Mouse (Mus musculus): ENCODE measurements around the gene Slmap. TPM values are rescaled to one million over a fixed set of nuclear protein-coding genes. Genes with fewer than 3 reads are reported as not detected.

The Slmap gene
- polyA plus RNA-seq, 1 experiment = 59.7 TPM

DNA sequence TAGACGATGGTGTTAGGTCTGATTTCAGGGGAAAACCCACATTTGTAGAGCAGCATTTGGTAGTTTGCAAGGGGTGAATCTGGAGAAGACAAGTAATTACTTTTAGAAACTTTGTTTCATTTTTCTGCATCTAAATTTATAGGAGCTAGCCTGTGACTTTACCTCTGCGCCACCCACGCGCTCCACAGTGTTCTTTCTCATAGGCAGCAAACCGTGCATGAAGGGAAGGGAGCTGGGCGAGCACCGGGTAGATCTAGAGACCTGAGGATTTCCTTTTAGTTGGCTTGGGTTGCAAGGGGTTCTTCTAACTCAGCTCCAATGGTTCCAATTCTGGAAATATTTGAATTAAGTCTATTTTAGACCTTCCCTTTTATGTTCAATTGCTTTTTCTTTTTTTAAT, 23.8 kb upstream of the Slmap start:
- Histone ChIP-seq H3K27ac (ENCODE audit: insufficient read depth, low read length) (no peak overlapping the region), H3K4me1 (ENCODE audit: control insufficient read depth, insufficient read depth, low read length) (peaks cover 1% of the 10 kb centered on the region; the same call in 1 of the 2 replicates), H3K4me3 (ENCODE audit: insufficient read depth, low read length) (no peak overlapping the region)
- no peak for TF ChIP-seq POLR2A (IDR thresholded peaks at IDR 0.05; ENCODE audit: extremely low read depth, insufficient read depth, low read length)
- no peak for TF ChIP-seq CTCF (IDR thresholded peaks at IDR 0.05; ENCODE audit: extremely low read depth, insufficient read depth, low read length)

DNA sequence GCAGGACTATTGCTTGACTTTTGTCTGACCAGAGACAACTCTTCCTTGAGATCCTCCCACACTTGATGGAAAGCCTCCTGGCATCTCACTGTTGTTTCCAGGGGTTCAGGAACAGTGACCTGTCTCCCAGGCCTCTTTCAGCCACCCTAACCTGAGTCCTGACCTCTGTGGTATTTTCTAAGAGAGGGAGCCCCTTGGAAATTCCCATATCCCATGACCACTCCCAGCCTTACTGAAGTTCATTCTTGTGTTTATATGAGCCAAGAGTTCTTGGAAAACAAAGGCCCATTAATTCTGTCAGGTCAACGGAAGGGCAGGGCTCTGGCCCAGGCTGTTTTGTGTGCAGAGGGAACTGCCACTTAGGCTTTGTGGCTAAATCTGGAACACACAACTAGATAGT, 22.9 kb upstream of the Slmap start:
- Histone ChIP-seq H3K27ac (ENCODE audit: insufficient read depth, low read length) (no peak overlapping the region), H3K4me1 (ENCODE audit: control insufficient read depth, insufficient read depth, low read length) (peaks cover 1% of the 10 kb centered on the region; the same call in 1 of the 2 replicates), H3K4me3 (ENCODE audit: insufficient read depth, low read length) (no peak overlapping the region)
- TF ChIP-seq CTCF (IDR thresholded peaks at IDR 0.05; ENCODE audit: extremely low read depth, insufficient read depth, low read length) (no peak), POLR2A (IDR thresholded peaks at IDR 0.05; ENCODE audit: extremely low read depth, insufficient read depth, low read length) (no peak)

DNA sequence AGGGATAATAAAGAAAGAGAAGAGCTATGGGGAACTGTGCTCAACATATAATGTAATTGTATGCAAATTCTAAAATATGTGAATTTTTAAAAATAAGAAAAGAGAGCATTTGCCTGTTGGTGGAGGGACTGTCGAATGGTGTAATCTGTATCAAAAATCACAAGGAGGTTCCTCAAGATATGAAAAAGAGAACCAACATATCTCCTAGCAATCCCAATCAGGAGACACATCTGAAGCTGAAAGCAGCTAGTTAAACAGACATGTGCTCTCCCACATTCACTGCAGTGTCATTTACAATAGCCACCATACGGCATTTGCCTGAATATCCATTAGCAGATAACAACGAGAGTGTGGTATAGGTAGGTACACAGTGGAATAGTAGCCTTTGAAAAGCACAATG, 18.1 kb upstream of the Slmap start:
- Histone ChIP-seq H3K4me3 (ENCODE audit: insufficient read depth, low read length) (no peak overlapping the region), H3K27ac (ENCODE audit: insufficient read depth, low read length) (no peak overlapping the region), H3K4me1 (ENCODE audit: control insufficient read depth, insufficient read depth, low read length) (no peaks in the 10 kb centered on the region)
- no peak for TF ChIP-seq POLR2A (IDR thresholded peaks at IDR 0.05; ENCODE audit: extremely low read depth, insufficient read depth, low read length)
- no peak for TF ChIP-seq CTCF (IDR thresholded peaks at IDR 0.05; ENCODE audit: extremely low read depth, insufficient read depth, low read length)

- no peak for TF ChIP-seq CTCF (IDR thresholded peaks at IDR 0.05; ENCODE audit: extremely low read depth, insufficient read depth, low read length)
- no peak for TF ChIP-seq POLR2A (IDR thresholded peaks at IDR 0.05; ENCODE audit: extremely low read depth, insufficient read depth, low read length)
These were observed 17.7 kb upstream of the Slmap start for GRCm38 (mm10) chr14:26552441-26552840.

DNA sequence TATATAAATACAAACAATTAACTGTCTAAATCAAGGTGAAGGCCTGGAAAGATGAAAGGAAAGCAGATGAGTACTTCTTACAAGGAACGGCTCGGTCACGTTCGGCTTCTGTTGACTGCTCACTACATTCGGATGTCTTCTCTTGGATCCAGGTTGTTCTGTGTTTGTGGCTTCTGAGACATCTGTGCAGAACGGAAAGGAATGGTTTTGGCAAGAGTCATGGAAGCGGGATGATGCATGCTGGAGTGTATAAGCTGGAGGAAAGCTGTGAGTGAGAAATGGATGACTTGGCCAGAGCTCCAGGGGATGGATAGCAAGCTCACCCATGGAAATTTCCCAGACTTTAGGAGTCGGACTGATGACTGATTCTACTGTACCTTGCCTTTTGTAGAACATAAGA, 16.0 kb upstream of the Slmap start:
- TF ChIP-seq POLR2A (IDR thresholded peaks at IDR 0.05; ENCODE audit: extremely low read depth, insufficient read depth, low read length) (no peak), CTCF (IDR thresholded peaks at IDR 0.05; ENCODE audit: extremely low read depth, insufficient read depth, low read length) (no peak)
- Histone ChIP-seq H3K4me3 (ENCODE audit: insufficient read depth, low read length) (no peak overlapping the region), H3K27ac (ENCODE audit: insufficient read depth, low read length) (no peak overlapping the region), H3K4me1 (ENCODE audit: control insufficient read depth, insufficient read depth, low read length) (no peaks in the 10 kb centered on the region)

More at GRCm38 (mm10) chr14:26552441-26552840, 17.7 kb upstream of the Slmap start:
- Histone ChIP-seq H3K4me3 (ENCODE audit: insufficient read depth, low read length) (no peak overlapping the region), H3K27ac (ENCODE audit: insufficient read depth, low read length) (no peak overlapping the region), H3K4me1 (ENCODE audit: control insufficient read depth, insufficient read depth, low read length) (no peaks in the 10 kb centered on the region)

GRCm38 (mm10) chr14:26547516-26548488, 13.1 kb upstream of the Slmap start:
- TF ChIP-seq POLR2A (IDR thresholded peaks at IDR 0.05; ENCODE audit: extremely low read depth, insufficient read depth, low read length) (no peak), CTCF (IDR thresholded peaks at IDR 0.05; ENCODE audit: extremely low read depth, insufficient read depth, low read length) (no peak)
- H3K27ac ChIP-seq (ENCODE audit: insufficient read depth, low read length) = no peak overlapping the region
- no peak overlapping the region for H3K4me3 ChIP-seq (ENCODE audit: insufficient read depth, low read length)
- H3K4me1 ChIP-seq (ENCODE audit: control insufficient read depth, insufficient read depth, low read length) = no peaks in the 10 kb centered on the region

- no peak overlapping the region for H3K27ac ChIP-seq (ENCODE audit: insufficient read depth, low read length)
- no peaks in the 10 kb centered on the region for H3K4me1 ChIP-seq (ENCODE audit: control insufficient read depth, insufficient read depth, low read length)
- H3K4me3 ChIP-seq (ENCODE audit: insufficient read depth, low read length) = no peak overlapping the region
- TF ChIP-seq POLR2A (IDR thresholded peaks at IDR 0.05; ENCODE audit: extremely low read depth, insufficient read depth, low read length) (no peak), CTCF (IDR thresholded peaks at IDR 0.05; ENCODE audit: extremely low read depth, insufficient read depth, low read length) (no peak)
These were observed 7.4 kb upstream of the Slmap start for GRCm38 (mm10) chr14:26542136-26542535.

DNA sequence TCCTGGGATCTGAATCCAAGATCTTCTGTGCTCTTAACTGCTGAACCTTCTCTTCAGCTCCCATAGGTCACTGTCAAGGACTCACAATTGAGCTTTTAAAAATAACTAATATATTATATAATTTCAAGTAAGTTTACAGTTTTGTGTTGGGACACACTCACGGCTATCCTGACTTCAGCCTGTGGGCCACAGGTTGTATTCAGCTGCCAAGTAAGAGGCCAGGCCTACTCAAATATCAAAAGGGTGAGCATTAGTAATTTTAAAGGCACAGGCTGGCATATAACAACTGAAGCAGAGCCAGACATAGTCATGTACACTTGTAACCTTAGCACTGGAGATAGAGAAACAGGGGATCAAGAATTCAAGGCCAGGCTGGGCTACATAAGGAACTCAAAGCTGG, 5.8 kb upstream of the Slmap start:
- H3K4me1 ChIP-seq (ENCODE audit: control insufficient read depth, insufficient read depth, low read length) = no peaks in the 10 kb centered on the region
- H3K27ac ChIP-seq (ENCODE audit: insufficient read depth, low read length) = no peak overlapping the region
- TF ChIP-seq CTCF (IDR thresholded peaks at IDR 0.05; ENCODE audit: extremely low read depth, insufficient read depth, low read length) (no peak), POLR2A (IDR thresholded peaks at IDR 0.05; ENCODE audit: extremely low read depth, insufficient read depth, low read length) (no peak)
- no peak overlapping the region for H3K4me3 ChIP-seq (ENCODE audit: insufficient read depth, low read length)

GRCm38 (mm10) chr14:26539241-26539640, 4.5 kb upstream of the Slmap start:
- H3K27ac ChIP-seq (ENCODE audit: insufficient read depth, low read length) = no peak overlapping the region
- no peak overlapping the region for H3K4me3 ChIP-seq (ENCODE audit: insufficient read depth, low read length)
- TF ChIP-seq CTCF (IDR thresholded peaks at IDR 0.05; ENCODE audit: extremely low read depth, insufficient read depth, low read length) (no peak), POLR2A (IDR thresholded peaks at IDR 0.05; ENCODE audit: extremely low read depth, insufficient read depth, low read length) (no peak)
- H3K4me1 ChIP-seq (ENCODE audit: control insufficient read depth, insufficient read depth, low read length) = no peaks in the 10 kb centered on the region

Data from cortical plate, adult 2 months (tissue).